Mouse (Mus musculus) lung, postnatal 0 days (tissue): ENCODE measurements around the gene Tes3-ps. TPM values are rescaled to one million over a fixed set of nuclear protein-coding genes. Genes with fewer than 3 reads are reported as not detected.

Experiments used
- ATAC-seq: fragments of 200-750 bp; cut with Nextera tagmentation; 2 replicates; pipeline ENCODE4 v1.8.0; 2017; ENCODE audit warnings: moderate library complexity
- DNase-seq: peaks from one replicate; pipeline ENCODE4 v3.0.0-alpha.2; 2016; ENCODE audit warnings: low spot score
- H3K27ac ChIP-seq: fragments of 300-500 bp; sonication (generic); 2 replicates; pipeline ENCODE4 v1.5.1; 2014; ENCODE audit warnings: antibody characterized with exemption, mild to moderate bottlenecking, low read length, mixed read lengths
- H3K27me3 ChIP-seq: fragments of 300-500 bp; sonication (generic); replicated peaks from 2 replicates; pipeline ENCODE4 v1.6.1; 2014; ENCODE audit warnings: low read length, mixed read lengths; ENCODE audit not compliant: insufficient read depth
- H3K36me3 ChIP-seq: fragments of 300-500 bp; sonication (generic); 2 replicates; pipeline ENCODE4 v1.6.1; 2014; ENCODE audit warnings: low read length, mixed read lengths; ENCODE audit not compliant: insufficient read depth
- H3K4me1 ChIP-seq: fragments of 300-500 bp; sonication (generic); 2 replicates; pipeline ENCODE4 v1.6.1; 2014; ENCODE audit warnings: antibody characterized with exemption, low read depth, low read length, mixed read lengths; ENCODE audit not compliant: insufficient read depth
- H3K4me2 ChIP-seq: fragments of 300-500 bp; sonication (generic); replicated peaks from 2 replicates; pipeline ENCODE4 v1.6.1; 2014; ENCODE audit warnings: low read depth, mild to moderate bottlenecking, low read length, moderate library complexity, mixed read lengths
- H3K4me3 ChIP-seq: fragments of 300-500 bp; sonication (generic); 2 replicates; pipeline ENCODE4 v1.5.1; 2014; ENCODE audit warnings: low read depth, low read length
- H3K9ac ChIP-seq: fragments of 300-500 bp; sonication (generic); replicated peaks from 2 replicates; pipeline ENCODE4 v1.6.1; 2014; ENCODE audit warnings: low read depth, mild to moderate bottlenecking
- H3K9me3 ChIP-seq: fragments of 300-500 bp; sonication (generic); 2 replicates; pipeline ENCODE4 v1.6.1; 2016; ENCODE audit warnings: low read length, mixed read lengths
- CTCF ChIP-seq: IDR thresholded peaks from 2 replicates; pipeline ENCODE4 v1.5.1; 2016; ENCODE audit warnings: antibody characterized with exemption, mild to moderate bottlenecking
- EP300 ChIP-seq: IDR thresholded peaks from 2 replicates; pipeline ENCODE4 v1.6.1; 2016; ENCODE audit warnings: antibody characterized with exemption, mild to moderate bottlenecking, control low read depth
- WGBS: fragments of 180-500 bp; shearing (Covaris S2); extraction: QIAGEN DNeasy Blood & Tissue Kit; methylation state at CpG from one replicate; pipeline ENCODE4 v1.1.7; 2014; 5-methylcytosine and 5-hydroxymethylcytosine counted together
- polyA plus RNA-seq: library from polyadenylated mRNA; unstranded; fragments of >200 nt; fragmentation: Nextera tagmentation; extraction: Ambion mirVana; gene quantifications from 2 replicates; pipeline ENCODE4 v1.2.1, GENCODE M21; 2015

The Tes3-ps gene
- polyA plus RNA-seq, 1 experiment from 2014 or later = 0.49 TPM

GRCm38 (mm10) chr13:49470319-49470718 lies 22.8 kb upstream of the Tes3-ps start:
- H3K36me3 ChIP-seq = no peaks in the 10 kb centered on the region
- no peaks in the 10 kb centered on the region for H3K27me3 ChIP-seq
- WGBS = 75% methylated on average over 4 of the region's 4 CpGs
- no peak overlapping the region for H3K4me2 ChIP-seq
- 0 out of 2 replicates have a peak overlapping the region, but pooled peaks have one; percentile 26 for H3K27ac ChIP-seq
- H3K9me3 ChIP-seq = no peaks in the 10 kb centered on the region
- H3K9ac ChIP-seq = no peak overlapping the region
- no peaks in the 10 kb centered on the region; the same call in 1 of the 2 replicates for H3K4me1 ChIP-seq
- DNase-seq (no peak), ATAC-seq (no peak)
- no peak overlapping the region for H3K4me3 ChIP-seq
- TF ChIP-seq EP300 (no peak), CTCF (no peak)

GRCm38 (mm10) chr13:49470806-49471205 lies 22.3 kb upstream of the Tes3-ps start:
- ATAC-seq (no peak), DNase-seq (peak; percentile 45)
- Histone ChIP-seq H3K9ac (no peak overlapping the region), H3K36me3 (no peaks in the 10 kb centered on the region), H3K9me3 (no peaks in the 10 kb centered on the region), H3K4me1 (no peaks in the 10 kb centered on the region; the same call in 1 of the 2 replicates), H3K27ac (0 out of 2 replicates have a peak overlapping the region, but pooled peaks have one; percentile 26), H3K4me2 (no peak overlapping the region), H3K4me3 (no peak overlapping the region), H3K27me3 (no peaks in the 10 kb centered on the region)
- TF ChIP-seq CTCF (no peak), EP300 (no peak)
- WGBS = 56% methylated on average over 4 of the region's 4 CpGs

- H3K27ac ChIP-seq = peak overlapping the region; percentile 44
- H3K9me3 ChIP-seq = no peaks in the 10 kb centered on the region
- TF ChIP-seq EP300 (peak; percentile 84), CTCF (peak; percentile 22)
- H3K4me2 ChIP-seq = no peak overlapping the region
- peak; percentile 92 for DNase-seq
- WGBS = 41% methylated on average over 4 of the region's 4 CpGs
- H3K4me3 ChIP-seq = no peak overlapping the region
- ATAC-seq = peak; percentile 91
- H3K27me3 ChIP-seq = no peaks in the 10 kb centered on the region
- no peaks in the 10 kb centered on the region for H3K36me3 ChIP-seq
- no peaks in the 10 kb centered on the region; the same call in 1 of the 2 replicates for H3K4me1 ChIP-seq
- no peak overlapping the region for H3K9ac ChIP-seq
Measured at GRCm38 (mm10) chr13:49471981-49472675, 21.0 kb upstream of the Tes3-ps start.

GRCm38 (mm10) chr13:49472676-49473005 lies 20.5 kb upstream of the Tes3-ps start:
- H3K27me3 ChIP-seq = no peaks in the 10 kb centered on the region
- H3K9me3 ChIP-seq = no peaks in the 10 kb centered on the region
- TF ChIP-seq CTCF (no peak), EP300 (no peak)
- H3K4me3 ChIP-seq = no peak overlapping the region
- H3K4me2 ChIP-seq = no peak overlapping the region
- no peaks in the 10 kb centered on the region; the same call in 1 of the 2 replicates for H3K4me1 ChIP-seq
- no peak overlapping the region for H3K9ac ChIP-seq
- H3K36me3 ChIP-seq = no peaks in the 10 kb centered on the region
- ATAC-seq = no peak; the same call in 1 of the 2 replicates
- H3K27ac ChIP-seq = 0 out of 2 replicates have a peak overlapping the region, but pooled peaks have one; percentile 28
- DNase-seq = no peak
- WGBS = 69% methylated on average over 6 of the region's 6 CpGs

- TF ChIP-seq CTCF (no peak), EP300 (no peak)
- Histone ChIP-seq H3K4me3 (no peak overlapping the region), H3K9ac (no peak overlapping the region), H3K9me3 (no peaks in the 10 kb centered on the region), H3K4me2 (no peak overlapping the region), H3K27ac (no peak overlapping the region), H3K27me3 (no peaks in the 10 kb centered on the region), H3K36me3 (no peaks in the 10 kb centered on the region), H3K4me1 (peaks cover 12% of the 10 kb centered on the region; the same call in 1 of the 2 replicates)
- ATAC-seq = no peak
- DNase-seq = no peak
- 64% methylated on average over 3 of the region's 3 CpGs for WGBS
Measured at GRCm38 (mm10) chr13:49477887-49478286, 15.2 kb upstream of the Tes3-ps start.

- ATAC-seq (no peak), DNase-seq (no peak)
- Histone ChIP-seq H3K4me2 (no peak overlapping the region), H3K27ac (peak overlapping the region; percentile 74), H3K9me3 (no peaks in the 10 kb centered on the region), H3K4me1 (peaks cover 12% of the 10 kb centered on the region; the same call in 1 of the 2 replicates), H3K9ac (no peak overlapping the region), H3K36me3 (no peaks in the 10 kb centered on the region), H3K4me3 (no peak overlapping the region), H3K27me3 (no peaks in the 10 kb centered on the region)
- WGBS = 69% methylated on average over 6 of the region's 6 CpGs
- TF ChIP-seq EP300 (no peak), CTCF (no peak)
Measured at GRCm38 (mm10) chr13:49478851-49479374, 14.2 kb upstream of the Tes3-ps start.
